8 mouse cellular contexts compared by ENCODE assay signal in the genomic region with DNA sequence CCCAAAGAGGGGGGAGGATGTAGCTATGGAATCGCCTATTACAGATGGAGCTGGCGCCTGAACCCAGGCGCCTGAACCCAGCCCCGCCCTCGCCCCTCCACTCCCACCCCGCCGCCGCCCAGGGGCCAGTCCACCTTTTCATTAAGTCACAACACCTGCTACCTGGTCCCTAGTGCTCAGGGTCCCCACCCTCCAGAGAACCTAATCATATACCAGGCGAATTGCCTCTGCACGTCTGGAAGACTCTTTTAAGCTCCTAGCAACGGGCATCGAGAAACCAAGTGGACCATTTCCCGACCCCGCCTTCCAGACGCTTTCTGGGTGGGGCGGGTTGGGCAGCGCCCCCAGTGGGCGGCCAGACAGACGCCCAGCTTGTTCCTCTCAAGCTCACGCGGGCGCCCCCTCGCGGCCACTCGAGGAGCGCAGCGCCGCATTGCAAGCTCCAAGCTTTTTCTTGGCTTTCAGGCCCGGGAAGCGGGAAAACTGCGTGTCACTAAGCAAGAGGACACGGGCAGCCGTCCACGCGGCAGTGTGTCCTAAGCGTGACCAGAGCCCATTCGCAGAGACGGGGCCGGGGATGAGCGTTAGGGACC. TPM values are rescaled to one million over a fixed set of nuclear protein-coding genes. Genes with fewer than 3 reads are reported as not detected.
DNase-seq lines count a peak whose midpoint lies in the region; ATAC-seq and TF ChIP-seq lines count a peak whose summit lies in the region.

No protein-coding gene starts in this region.

- peak overlapping the region; percentile 82 for H3K4me2 ChIP-seq in CH12.LX (ENCODE audit: insufficient read depth, low read depth, poor library complexity, severe bottlenecking)
- peak overlapping the region; percentile 96 for H3K4me2 ChIP-seq in heart, embryonic 15.5 days
- peak overlapping the region; percentile 82 for H3K4me2 ChIP-seq in liver, embryonic 14.5 days (ENCODE audit: low read depth)
- peak overlapping the region; percentile 87 for H3K4me2 ChIP-seq in neural tube, embryonic 11.5 days (ENCODE audit: low read depth)

- H3K4me1 ChIP-seq in CH12.LX (ENCODE audit: control insufficient read depth in 1 of 2, insufficient read depth in 2 of 2) = peaks cover 0 to 10% of the 10 kb centered on the region in 2 experiments; a peak in 2 of 4 replicates
- peaks cover 33% of the 10 kb centered on the region for H3K4me1 ChIP-seq in forebrain, embryonic 10.5 days
- peaks cover 18% of the 10 kb centered on the region for H3K4me1 ChIP-seq in heart, embryonic 15.5 days (replicated peaks)
- no peaks in the 10 kb centered on the region for H3K4me1 ChIP-seq in liver, embryonic 14.5 days (replicated peaks; ENCODE audit: control insufficient read depth in 2 of 2, insufficient read depth in 2 of 2, low read length in 1 of 2)
- H3K4me1 ChIP-seq in neural tube, embryonic 11.5 days (ENCODE audit: control insufficient read depth, insufficient read depth, low read length) = no peaks in the 10 kb centered on the region
- peaks cover 18% of the 10 kb centered on the region for H3K4me1 ChIP-seq in testis, adult 2 months (ENCODE audit: control insufficient read depth, insufficient read depth, low read length)

- H3K36me3 ChIP-seq in CH12.LX (replicated peaks in 1 of 2; ENCODE audit: control insufficient read depth in 1 of 2, insufficient read depth in 1 of 2, low read length in 1 of 2) = no peaks in the 10 kb centered on the region
- no peaks in the 10 kb centered on the region for H3K36me3 ChIP-seq in forebrain, embryonic 10.5 days (replicated peaks)
- H3K36me3 ChIP-seq in heart, embryonic 15.5 days = no peaks in the 10 kb centered on the region
- no peaks in the 10 kb centered on the region for H3K36me3 ChIP-seq in liver, embryonic 14.5 days (replicated peaks; ENCODE audit: control insufficient read depth, insufficient read depth, low read depth)
- H3K36me3 ChIP-seq in neural tube, embryonic 11.5 days (ENCODE audit: control insufficient read depth, insufficient read depth, low read length) = no peaks in the 10 kb centered on the region
- H3K36me3 ChIP-seq in testis, adult 2 months (ENCODE audit: control insufficient read depth, insufficient read depth, low read length) = no peaks in the 10 kb centered on the region

- DNase-seq in CH12.LX (ENCODE audit: extremely low read depth) = peak; percentile 84
- peak; percentile 81 for DNase-seq in c-Kit-positive CD71-negative TER-119-negative erythroid progenitor cells, embryonic 14.5 days (ENCODE audit: low read depth)
- DNase-seq in forebrain, embryonic 10.5 days (ENCODE audit: extremely low spot score, low spot score) = peak; percentile 94
- peak; percentile 94 to 96 for DNase-seq in kidney, postnatal 25 days
- DNase-seq in liver, embryonic 14.5 days (ENCODE audit: low read depth in 3 of 3, low spot score in 3 of 3) = peak; percentile 56 to 68 (median 57)
- peak; percentile 98 for DNase-seq in neural tube, embryonic 11.5 days (ENCODE audit: low spot score)

- TF ChIP-seq CTCF in CH12.LX (conservative IDR thresholded peaks at IDR 0.05 in 1 of 2, IDR thresholded peaks at IDR 0.05 in 1 of 2; ENCODE audit: low read depth in 2 of 2, low read length in 2 of 2) = peak; percentile 25 to 99; a peak in 3 of 4 replicates
- TF ChIP-seq CTCF in liver, embryonic 14.5 days (IDR thresholded peaks at IDR 0.05; ENCODE audit: low read depth) = peak; percentile 95
- peak; percentile 77 for TF ChIP-seq CTCF in testis, adult 2 months (IDR thresholded peaks at IDR 0.05; ENCODE audit: control insufficient read depth, insufficient read depth, insufficient replicate concordance, low read depth, low read length)

- no peak for TF ChIP-seq POLR2A in CH12.LX (IDR thresholded peaks at IDR 0.05; ENCODE audit: low read depth, low read length)
- TF ChIP-seq POLR2A in testis, adult 2 months (IDR thresholded peaks at IDR 0.05; ENCODE audit: control insufficient read depth, low read depth, low read length) = no peak

- WGBS in forebrain, embryonic 10.5 days = under 1% methylated on average over 40 of the region's 40 CpGs
- under 1% methylated on average over 40 of the region's 40 CpGs for WGBS in heart, embryonic 15.5 days
- WGBS in liver, embryonic 14.5 days (ENCODE audit: insufficient replicate concordance) = under 1% methylated on average over 40 of the region's 40 CpGs
- WGBS in neural tube, embryonic 11.5 days = under 1% methylated on average over 40 of the region's 40 CpGs

- H3K27me3 ChIP-seq in CH12.LX (replicated peaks) = no peaks in the 10 kb centered on the region
- peaks cover 46% of the 10 kb centered on the region for H3K27me3 ChIP-seq in forebrain, embryonic 10.5 days (ENCODE audit: poor library complexity, severe bottlenecking)
- H3K27me3 ChIP-seq in heart, embryonic 15.5 days = peaks cover 12% of the 10 kb centered on the region
- peaks cover 34% of the 10 kb centered on the region for H3K27me3 ChIP-seq in liver, embryonic 14.5 days (ENCODE audit: control insufficient read depth, insufficient read depth, low read length)
- peaks cover 4% of the 10 kb centered on the region; the same call in 1 of the 2 replicates for H3K27me3 ChIP-seq in neural tube, embryonic 11.5 days (ENCODE audit: control insufficient read depth, insufficient read depth, low read length)
- no peaks in the 10 kb centered on the region for H3K27me3 ChIP-seq in testis, adult 2 months (ENCODE audit: control insufficient read depth, insufficient read depth, low read length)

- in situ Hi-C loops in CH12.LX (cut with MboI; ENCODE audit: low pct_ligation_motif_present, low pct_unique_long_range_greater_than_20kb, low sequenced_read_pairs) = no loop called here

- peak overlapping the region; percentile 41 for H3K9ac ChIP-seq in CH12.LX (ENCODE audit: insufficient read depth, low read depth)
- H3K9ac ChIP-seq in heart, embryonic 15.5 days = peak overlapping the region; percentile 67
- H3K9ac ChIP-seq in liver, embryonic 14.5 days (replicated peaks) = 0 out of 2 replicates have a peak overlapping the region, but pooled peaks have one; percentile 31
- H3K9ac ChIP-seq in neural tube, embryonic 11.5 days (ENCODE audit: low read length) = peak overlapping the region; percentile 77

- peak; percentile 82 for ATAC-seq in heart, embryonic 15.5 days (replicated peaks; ENCODE audit: insufficient number of reproducible peaks, insufficient read depth, low FRiP score, low read depth)
- ATAC-seq in liver, embryonic 14.5 days (ENCODE audit: insufficient read depth) = peak; percentile 78
- ATAC-seq in neural tube, embryonic 11.5 days (ENCODE audit: insufficient read depth, low FRiP score, low TSS enrichment) = peak; percentile 73

- TF ChIP-seq RAD21 in CH12.LX (IDR thresholded peaks at IDR 0.05; ENCODE audit: low read depth, low read length) = peak; percentile 42

- no peak for TF ChIP-seq EP300 in CH12.LX (IDR thresholded peaks at IDR 0.05; ENCODE audit: low read length)
- TF ChIP-seq EP300 in liver, embryonic 14.5 days (IDR thresholded peaks at IDR 0.05; ENCODE audit: low read depth) = no peak

- H3K27ac ChIP-seq in CH12.LX (ENCODE audit: insufficient read depth, low read depth) = no peak overlapping the region
- H3K27ac ChIP-seq in forebrain, embryonic 10.5 days = peak overlapping the region; percentile 92
- peak overlapping the region; percentile 75 for H3K27ac ChIP-seq in heart, embryonic 15.5 days
- no peak overlapping the region for H3K27ac ChIP-seq in liver, embryonic 14.5 days
- peak overlapping the region; percentile 81 for H3K27ac ChIP-seq in neural tube, embryonic 11.5 days (ENCODE audit: low read depth, low read length)
- H3K27ac ChIP-seq in testis, adult 2 months (ENCODE audit: control insufficient read depth, insufficient read depth, low read depth, low read length) = peak overlapping the region; percentile 88

- dilution Hi-C loops in CH12.LX (cut with MboI; ENCODE audit: extremely low pct_ligation_motif_present, extremely low pct_unique_long_range_greater_than_20kb, low sequenced_read_pairs) = no loop called here

- H3K4me3 ChIP-seq in CH12.LX (replicated peaks in 1 of 3; ENCODE audit: low read depth in 2 of 3, low read length in 2 of 3, poor library complexity in 1 of 3) = peak overlapping the region; percentile 54 to 83 (median 76)
- H3K4me3 ChIP-seq in forebrain, embryonic 10.5 days = peak overlapping the region; percentile 76
- H3K4me3 ChIP-seq in heart, embryonic 15.5 days = peak overlapping the region; percentile 78
- H3K4me3 ChIP-seq in liver, embryonic 14.5 days (ENCODE audit: insufficient read depth in 1 of 2, low read depth in 2 of 2, low read length in 2 of 2) = peak overlapping the region; percentile 59 to 63
- H3K4me3 ChIP-seq in neural tube, embryonic 11.5 days (ENCODE audit: low read depth, low read length) = peak overlapping the region; percentile 70
- peak overlapping the region; percentile 94 for H3K4me3 ChIP-seq in testis, adult 2 months (ENCODE audit: control insufficient read depth, low read depth, low read length)

- H3K79me2 ChIP-seq in CH12.LX (replicated peaks; ENCODE audit: control insufficient read depth, extremely low read depth, insufficient read depth, poor library complexity, severe bottlenecking) = no peaks in the 10 kb centered on the region

- peaks cover 2% of the 10 kb centered on the region for H3K9me3 ChIP-seq in CH12.LX (replicated peaks; ENCODE audit: low read length)
- H3K9me3 ChIP-seq in forebrain, embryonic 10.5 days = no peaks in the 10 kb centered on the region
- H3K9me3 ChIP-seq in heart, embryonic 15.5 days (replicated peaks) = no peaks in the 10 kb centered on the region
- no peaks in the 10 kb centered on the region for H3K9me3 ChIP-seq in liver, embryonic 14.5 days (ENCODE audit: control insufficient read depth, low read length)
- H3K9me3 ChIP-seq in neural tube, embryonic 11.5 days (ENCODE audit: control insufficient read depth, low read length) = no peaks in the 10 kb centered on the region

TF ChIP-seq in CH12.LX, 34 proteins besides CTCF, POLR2A, EP300 and RAD21 (continues in another document):
- TF ChIP-seq BHLHE40 (IDR thresholded peaks at IDR 0.05; ENCODE audit: low read depth, low read length) (0 out of 2 replicates have a peak, but pooled peaks have one; percentile 21), ZNF384 (IDR thresholded peaks at IDR 0.05; ENCODE audit: low read depth, low read length) (no peak), ZC3H11A (IDR thresholded peaks at IDR 0.05; ENCODE audit: low read depth, low read length) (no peak), IRF4 (IDR thresholded peaks at IDR 0.05; ENCODE audit: low read depth, low read length) (peak; percentile 21; the same call in 1 of the 2 replicates), UBTF (IDR thresholded peaks at IDR 0.05; ENCODE audit: low read depth, low read length) (no peak)

RNA-seq across cellular contexts. Expression of gene Apba1, which starts 0.6 kb away (rescaled TPM):
- 0.08 and 0.21 TPM in 2 replicates for total RNA-seq in CH12.LX (2012; rRNA removed)
- total RNA-seq in CH12.LX (2014; rRNA removed) = 0.09 and 0.19 TPM in 2 replicates
- 0.24 and 0.25 TPM in 2 replicates for polyA plus RNA-seq in CH12.LX (2012; ENCODE audit: insufficient read length, low read depth)
- 0.18 and 0.31 TPM in 2 replicates for polyA plus RNA-seq in forebrain, embryonic 10.5 days (2016; fragmentation: Nextera tagmentation; extraction: Ambion mirVana)
- 0.37 and 0.61 TPM in 2 replicates for polyA plus RNA-seq in heart, embryonic 15.5 days (2015; fragmentation: Nextera tagmentation; extraction: Ambion mirVana)
- 0.07 and 0.11 TPM in 2 replicates for polyA plus RNA-seq in liver, embryonic 14.5 days (2012; rRNA removed)
- 0.04 and 0.09 TPM in 2 replicates for polyA plus RNA-seq in liver, embryonic 14.5 days (2014; fragmentation: Nextera tagmentation; extraction: Ambion mirVana)
- 2.5 TPM in 2 replicates for polyA plus RNA-seq in neural tube, embryonic 11.5 days (2014; fragmentation: Nextera tagmentation; extraction: Ambion mirVana)
- 24.1 and 24.9 TPM in 2 replicates for polyA plus RNA-seq in testis, adult 2 months (2012; rRNA removed)

Comparison
In these comparisons a context has a peak if more than half of its experiments do, and no peak if none do; other contexts are left out.
1. H3K27ac ChIP-seq: peak in forebrain, embryonic 10.5 days (single experiment), heart, embryonic 15.5 days (single experiment), neural tube, embryonic 11.5 days (single experiment) and testis, adult 2 months (single experiment); none in CH12.LX (single experiment) and liver, embryonic 14.5 days (single experiment).
2. Peak in every context shown above with its lines, with median percentiles within 50 percentile points of each other: DNase-seq, H3K4me2 ChIP-seq, H3K4me3 ChIP-seq, H3K9ac ChIP-seq, CTCF ChIP-seq and ATAC-seq.